In genomic region chr17:3485851-3486250, GRCm38 (mm10) we compare ENCODE assay signal across 32 mouse cellular contexts. TPM values are rescaled to one million over a fixed set of nuclear protein-coding genes. Genes with fewer than 3 reads are reported as not detected.
DNase-seq lines count a peak whose midpoint lies in the region; TF ChIP-seq lines count a peak whose summit lies in the region.
"Had no signal": no experiment of that assay in that cellular context is flagged by ENCODE, and none has a peak within 500 bp of the region (broad histone marks: within the 10 kb centered on the region; RNA-seq: fewer than 3 reads in every experiment).

No protein-coding gene starts in this region.

- no peaks in the 10 kb centered on the region for H3K9me3 ChIP-seq in heart, embryonic 10.5 days
- H3K9me3 ChIP-seq: heart, embryonic 12.5 days; limb, embryonic 10.5 days; limb, embryonic 15.5 days; liver, embryonic 13.5 days; midbrain, embryonic 10.5 days; neural tube, embryonic 12.5 days had no signal

- no peaks in the 10 kb centered on the region for H3K27me3 ChIP-seq in heart, embryonic 10.5 days (ENCODE audit: insufficient read depth, poor library complexity, severe bottlenecking)
- H3K27me3 ChIP-seq: heart, embryonic 12.5 days; limb, embryonic 15.5 days; liver, embryonic 13.5 days; neural tube, embryonic 12.5 days had no signal

- TF ChIP-seq POLR2A in brain, embryonic 14.5 days (IDR thresholded peaks at IDR 0.05; ENCODE audit: borderline replicate concordance, extremely low read depth, insufficient read depth, insufficient read length, poor library complexity, severe bottlenecking) = no peak

- peak; percentile 39 for DNase-seq in heart, adult 11 months
- DNase-seq in heart, adult 9 months (ENCODE audit: low spot score in 2 of 2) = no peak
- peak; percentile 90 for DNase-seq in adrenal gland, adult 2 months
- peak; percentile 71 for DNase-seq in adrenal gland, postnatal 10 days
- peak; percentile 25 for DNase-seq in brain, embryonic 14.5 days (ENCODE audit: low read depth)
- DNase-seq in cerebellum, adult 9-10 months = no peak
- DNase-seq in heart, embryonic 10.5 days (ENCODE audit: low spot score) = no peak
- DNase-seq: B cell, adult 2 months; cerebellum, adult 11 months; cerebellum, postnatal 10 days; gastrocnemius, postnatal 14 days; heart, postnatal 4 days; kidney, adult 11 months; kidney, postnatal 14 days; liver, embryonic 13.5 days; lung, adult 18-20 months; thymus, postnatal 4 days had no signal

- H3K4me3 ChIP-seq in heart, embryonic 10.5 days = no peak overlapping the region
- H3K4me3 ChIP-seq: erythroblast, embryonic 14.5 days; heart, embryonic 12.5 days; limb, embryonic 10.5 days; limb, embryonic 15.5 days; liver, embryonic 13.5 days; midbrain, embryonic 10.5 days; myocyte; neural tube, embryonic 12.5 days had no signal

- 65% methylated on average over 7 of the region's 7 CpGs for WGBS in heart, embryonic 10.5 days

- H3K4me1 ChIP-seq in heart, embryonic 10.5 days = no peaks in the 10 kb centered on the region
- H3K4me1 ChIP-seq: heart, embryonic 12.5 days; limb, embryonic 10.5 days; limb, embryonic 15.5 days; midbrain, embryonic 10.5 days; neural tube, embryonic 12.5 days had no signal

- H3K36me3 ChIP-seq in heart, embryonic 10.5 days = no peaks in the 10 kb centered on the region
- H3K36me3 ChIP-seq: heart, embryonic 12.5 days; limb, embryonic 10.5 days; liver, embryonic 13.5 days; midbrain, embryonic 10.5 days; neural tube, embryonic 12.5 days had no signal

- no peak overlapping the region for H3K27ac ChIP-seq in heart, embryonic 10.5 days
- H3K27ac ChIP-seq: hindbrain, embryonic 14.5 days; limb, embryonic 10.5 days; limb, embryonic 15.5 days; liver, embryonic 13.5 days; macrophage; midbrain, embryonic 10.5 days; neural tube, embryonic 12.5 days had no signal

- no peak for TF ChIP-seq CTCF in brain, embryonic 14.5 days (IDR thresholded peaks at IDR 0.05; ENCODE audit: borderline replicate concordance, extremely low read depth, insufficient read depth, insufficient read length)

RNA-seq across cellular contexts. Expression of gene Cldn20, which starts 46.5 kb away (rescaled TPM):
- under 1 TPM in 1 of 2 experiments, not detected in 1; 0.46 TPM for total RNA-seq in adrenal gland, adult 2 months (2021)
- 0.68 TPM in 1 of 2 replicates, not detected in the other for polyA plus RNA-seq in adrenal gland, adult 2 months (2012; rRNA removed)
- not detected for total RNA-seq in adrenal gland, postnatal 10 days (2021)
- polyA plus RNA-seq in brain, embryonic 14.5 days (2012; rRNA removed) = 0.57 and 1.8 TPM in 2 replicates
- not detected in 2 replicates for polyA plus RNA-seq in heart, embryonic 10.5 days (2016; fragmentation: Nextera tagmentation; extraction: Ambion mirVana)
- total RNA-seq: common myeloid progenitor, adult 5-6 weeks; gastrocnemius, postnatal 14 days; granulocyte monocyte progenitor cell, adult 5-6 weeks; heart, postnatal 4 days; layer of hippocampus, postnatal 14 days had no signal
- polyA plus RNA-seq: erythroblast, embryonic 14.5 days; heart, embryonic 12.5 days; heart, postnatal 0 days; liver, embryonic 13.5 days; lung, postnatal 0 days; macrophage; midbrain, embryonic 10.5 days; neural tube, embryonic 12.5 days; thymus, postnatal 0 days had no signal

Comparison
In these comparisons a context has a peak if more than half of its experiments do, and no peak if none do; other contexts are left out.
1. DNase-seq: peak in heart, adult 11 months (single experiment), adrenal gland, adult 2 months (single experiment), adrenal gland, postnatal 10 days (single experiment) and brain, embryonic 14.5 days (single experiment); none in heart, adult 9 months (0 of 2), cerebellum, adult 9-10 months (single experiment) and heart, embryonic 10.5 days (single experiment).